Mouse (Mus musculus) liver, embryonic 13.5 days (tissue): ENCODE measurements at regions not wholly inside any gene's neighbourhood (a gene's known extent, or its start where the extent isn't known, plus 50 kb on each side); places are given as distances from the start of the nearest gene placed in this dataset.

Experiments
- ATAC-seq: fragments of 200-750 bp; cut with Nextera tagmentation; 2 replicates; pipeline ENCODE4 v1.8.0; 2017; ENCODE audit warnings: low read depth, mild to moderate bottlenecking, moderate number of reproducible peaks, moderate library complexity
- DNase-seq: peaks from one replicate; pipeline ENCODE4 v3.0.0; 2022
- H3K27ac ChIP-seq: fragments of 300-500 bp; sonication (generic); 2 replicates; pipeline ENCODE4 v1.5.1; 2015; ENCODE audit warnings: moderate library complexity, mild to moderate bottlenecking, inconsistent platforms
- H3K27me3 ChIP-seq: fragments of 300-500 bp; sonication (generic); 2 replicates; pipeline ENCODE4 v1.6.1; 2015; ENCODE audit warnings: mild to moderate bottlenecking, inconsistent platforms
- H3K36me3 ChIP-seq: fragments of 300-500 bp; sonication (generic); 2 replicates; pipeline ENCODE4 v1.6.1; 2015; ENCODE audit warnings: mild to moderate bottlenecking, inconsistent platforms
- H3K4me1 ChIP-seq: fragments of 300-500 bp; sonication (generic); replicated peaks from 2 replicates; pipeline ENCODE4 v1.6.1; 2015; ENCODE audit warnings: inconsistent platforms
- H3K4me2 ChIP-seq: fragments of 300-500 bp; sonication (generic); 2 replicates; pipeline ENCODE4 v1.6.1; 2015; ENCODE audit warnings: inconsistent platforms, mild to moderate bottlenecking, moderate library complexity
- H3K4me3 ChIP-seq: fragments of 300-500 bp; sonication (generic); replicated peaks from 2 replicates; pipeline ENCODE4 v1.5.1; 2015; ENCODE audit warnings: mild to moderate bottlenecking, inconsistent platforms
- H3K9ac ChIP-seq: fragments of 300-500 bp; sonication (generic); 2 replicates; pipeline ENCODE4 v1.6.1; 2015; ENCODE audit warnings: mild to moderate bottlenecking, inconsistent platforms
- H3K9me3 ChIP-seq: fragments of 300-500 bp; sonication (generic); replicated peaks from 2 replicates; pipeline ENCODE4 v1.6.1; 2016; ENCODE audit warnings: inconsistent platforms
- WGBS: fragments of 180-500 bp; shearing (Covaris S2); methylation state at CpG from one replicate; pipeline ENCODE4 v1.1.7; 2015; ENCODE audit not compliant: insufficient replicate concordance; 5-methylcytosine and 5-hydroxymethylcytosine counted together

DNA sequence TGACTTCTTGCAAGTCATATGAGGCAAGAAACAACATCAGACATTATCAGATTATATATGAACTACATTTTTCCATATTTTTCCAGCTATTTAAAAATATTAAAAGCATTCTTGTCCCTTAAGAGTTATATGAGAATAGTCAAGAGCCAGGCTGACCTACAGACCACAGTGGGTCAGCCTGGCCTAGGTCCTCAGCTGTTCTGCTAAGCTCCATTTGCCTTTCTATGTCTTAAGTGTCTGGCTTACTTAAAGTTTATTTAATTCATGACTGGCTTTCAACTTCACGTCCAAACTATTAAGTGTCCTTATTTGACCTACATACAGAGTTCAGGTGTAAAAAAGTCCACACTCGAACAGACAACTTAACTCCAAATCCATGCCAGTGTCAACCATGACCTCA lies 58.1 kb upstream of the Slc22a22 start:
- ATAC-seq: no peak
- Histone ChIP-seq H3K27me3 (no peaks in the 10 kb centered on the region), H3K4me3 (no peak overlapping the region), H3K36me3 (no peaks in the 10 kb centered on the region), H3K9ac (no peak overlapping the region), H3K27ac (no peak overlapping the region), H3K9me3 (no peaks in the 10 kb centered on the region), H3K4me2 (no peak overlapping the region), H3K4me1 (no peaks in the 10 kb centered on the region)
- 59% methylated on average over 2 of the region's 2 CpGs for WGBS
- no peak for DNase-seq
